In genomic region chr13:30978224-30978623, GRCm38 (mm10) we compare ENCODE assay signal across 33 mouse cellular contexts. TPM values are rescaled to one million over a fixed set of nuclear protein-coding genes. Genes with fewer than 3 reads are reported as not detected.
DNase-seq lines count a peak whose midpoint lies in the region; ATAC-seq and TF ChIP-seq lines count a peak whose summit lies in the region.
"Had no signal": no experiment of that assay in that cellular context is flagged by ENCODE, and none has a peak within 500 bp of the region (broad histone marks: within the 10 kb centered on the region; RNA-seq: fewer than 3 reads in every experiment).

No protein-coding gene starts in this region.

- no peak overlapping the region for H3K27ac ChIP-seq in forebrain, embryonic 14.5 days (ENCODE audit: low read depth, low read length)
- no peak overlapping the region for H3K27ac ChIP-seq in forebrain, embryonic 12.5 days
- no peak overlapping the region for H3K27ac ChIP-seq in hindbrain, postnatal 0 days
- H3K27ac ChIP-seq in hindbrain, embryonic 10.5 days, result no peak overlapping the region
- H3K27ac ChIP-seq in lung, embryonic 14.5 days (ENCODE audit: low read depth), result no peak overlapping the region
- H3K27ac ChIP-seq in lung, postnatal 0 days (ENCODE audit: low read length), result no peak overlapping the region
- H3K27ac ChIP-seq: heart, embryonic 13.5 days; hindbrain, embryonic 15.5 days; kidney, postnatal 0 days; limb, embryonic 15.5 days; liver, embryonic 13.5 days; midbrain, embryonic 10.5 days; neural tube, embryonic 12.5 days had no signal

- no peak overlapping the region for H3K4me3 ChIP-seq in forebrain, embryonic 14.5 days (ENCODE audit: low read depth, low read length)
- H3K4me3 ChIP-seq in forebrain, embryonic 12.5 days (replicated peaks), result no peak overlapping the region
- no peak overlapping the region for H3K4me3 ChIP-seq in hindbrain, postnatal 0 days (ENCODE audit: low read length)
- H3K4me3 ChIP-seq in hindbrain, embryonic 10.5 days, result no peak overlapping the region
- no peak overlapping the region for H3K4me3 ChIP-seq in lung, embryonic 14.5 days (ENCODE audit: low read depth, low read length)
- H3K4me3 ChIP-seq in lung, postnatal 0 days (ENCODE audit: low read depth, low read length), result no peak overlapping the region
- H3K4me3 ChIP-seq: erythroblast, embryonic 14.5 days; heart, embryonic 13.5 days; hindbrain, embryonic 15.5 days; limb, embryonic 15.5 days; liver, embryonic 13.5 days; midbrain, embryonic 10.5 days; myocyte; neural tube, embryonic 12.5 days had no signal

- peak; percentile 78 for DNase-seq in forebrain, embryonic 14.5 days (ENCODE audit: low spot score)
- peak; percentile 42 for DNase-seq in hindbrain, postnatal 0 days (ENCODE audit: low spot score)
- DNase-seq in hindbrain, embryonic 10.5 days (ENCODE audit: low spot score), result no peak
- DNase-seq in lung, embryonic 14.5 days, result peak; percentile 39
- DNase-seq in lung, postnatal 0 days (ENCODE audit: low spot score), result no peak
- DNase-seq in left cerebral cortex, postnatal 4 days, result peak; percentile 67
- DNase-seq: adrenal gland, postnatal 25 days; cerebellum, adult 8-10 months; gastrocnemius, postnatal 10 days; heart, postnatal 10 days; kidney, adult 8-10 months; kidney, postnatal 4 days; liver, embryonic 13.5 days; lung, postnatal 14 days; thymus, adult 2 months; thymus, postnatal 36 days had no signal

- ATAC-seq in forebrain, embryonic 14.5 days, result peak; percentile 40; the same call in 1 of the 2 replicates
- ATAC-seq in forebrain, embryonic 12.5 days (ENCODE audit: low FRiP score), result no peak
- no peak for ATAC-seq in hindbrain, postnatal 0 days
- ATAC-seq in lung, embryonic 14.5 days (ENCODE audit: insufficient read depth), result no peak
- no peak for ATAC-seq in lung, postnatal 0 days
- ATAC-seq: CD4-positive, CD25-positive, alpha-beta regulatory T cell, adult 4 months; intestine, embryonic 16.5 days; midbrain, embryonic 16.5 days had no signal

- TF ChIP-seq EP300 in lung, postnatal 0 days (IDR thresholded peaks at IDR 0.05), result no peak

- H3K4me2 ChIP-seq in forebrain, embryonic 14.5 days (ENCODE audit: low read length), result no peak overlapping the region
- H3K4me2 ChIP-seq in forebrain, embryonic 12.5 days, result no peak overlapping the region
- no peak overlapping the region for H3K4me2 ChIP-seq in hindbrain, postnatal 0 days (ENCODE audit: low read depth, low read length)
- H3K4me2 ChIP-seq in lung, embryonic 14.5 days, result no peak overlapping the region
- H3K4me2 ChIP-seq in lung, postnatal 0 days (replicated peaks; ENCODE audit: low read depth, low read length), result no peak overlapping the region
- H3K4me2 ChIP-seq: heart, embryonic 13.5 days; hindbrain, embryonic 15.5 days; limb, embryonic 15.5 days; liver, embryonic 13.5 days; neural tube, embryonic 12.5 days had no signal

- H3K9ac ChIP-seq in forebrain, embryonic 14.5 days (ENCODE audit: low read length), result no peak overlapping the region
- no peak overlapping the region for H3K9ac ChIP-seq in forebrain, embryonic 12.5 days
- H3K9ac ChIP-seq in hindbrain, postnatal 0 days (replicated peaks; ENCODE audit: low read length), result no peak overlapping the region
- H3K9ac ChIP-seq in lung, embryonic 14.5 days, result no peak overlapping the region
- H3K9ac ChIP-seq in lung, postnatal 0 days (replicated peaks; ENCODE audit: low read depth), result no peak overlapping the region
- H3K9ac ChIP-seq: heart, embryonic 13.5 days; hindbrain, embryonic 15.5 days; limb, embryonic 15.5 days; liver, embryonic 13.5 days; neural tube, embryonic 12.5 days had no signal

- H3K4me1 ChIP-seq in forebrain, embryonic 14.5 days (ENCODE audit: control insufficient read depth, insufficient read depth, low read length), result peaks cover 3% of the 10 kb centered on the region; the same call in 1 of the 2 replicates
- peaks cover 5% of the 10 kb centered on the region for H3K4me1 ChIP-seq in forebrain, embryonic 12.5 days
- no peaks in the 10 kb centered on the region for H3K4me1 ChIP-seq in hindbrain, postnatal 0 days (ENCODE audit: insufficient read depth, low read length)
- peaks cover 9% of the 10 kb centered on the region for H3K4me1 ChIP-seq in hindbrain, embryonic 10.5 days (replicated peaks)
- H3K4me1 ChIP-seq in lung, embryonic 14.5 days (ENCODE audit: insufficient read depth), result peaks cover 5% of the 10 kb centered on the region; the same call in 1 of the 2 replicates
- 0 out of 2 replicates have a peak, but pooled peaks cover 3% of the 10 kb centered on the region for H3K4me1 ChIP-seq in lung, postnatal 0 days (ENCODE audit: insufficient read depth, low read depth, low read length)

- H3K9me3 ChIP-seq in forebrain, embryonic 14.5 days (replicated peaks; ENCODE audit: control insufficient read depth, low read length), result no peaks in the 10 kb centered on the region
- no peaks in the 10 kb centered on the region for H3K9me3 ChIP-seq in forebrain, embryonic 12.5 days
- H3K9me3 ChIP-seq in hindbrain, postnatal 0 days (ENCODE audit: low read length), result no peaks in the 10 kb centered on the region
- H3K9me3 ChIP-seq in hindbrain, embryonic 10.5 days, result no peaks in the 10 kb centered on the region
- no peaks in the 10 kb centered on the region for H3K9me3 ChIP-seq in lung, embryonic 14.5 days (ENCODE audit: low read depth, low read length)
- no peaks in the 10 kb centered on the region for H3K9me3 ChIP-seq in lung, postnatal 0 days (ENCODE audit: low read length)
- H3K9me3 ChIP-seq: heart, embryonic 13.5 days; hindbrain, embryonic 15.5 days; limb, embryonic 15.5 days; liver, embryonic 13.5 days; midbrain, embryonic 10.5 days; neural tube, embryonic 12.5 days had no signal

- H3K36me3 ChIP-seq in forebrain, embryonic 14.5 days (ENCODE audit: control insufficient read depth, insufficient read depth, low read length), result no peaks in the 10 kb centered on the region
- H3K36me3 ChIP-seq in forebrain, embryonic 12.5 days (replicated peaks), result no peaks in the 10 kb centered on the region
- no peaks in the 10 kb centered on the region for H3K36me3 ChIP-seq in hindbrain, postnatal 0 days (ENCODE audit: insufficient read depth, low read length)
- H3K36me3 ChIP-seq in hindbrain, embryonic 10.5 days, result no peaks in the 10 kb centered on the region
- no peaks in the 10 kb centered on the region for H3K36me3 ChIP-seq in lung, embryonic 14.5 days (ENCODE audit: insufficient read depth)
- no peaks in the 10 kb centered on the region for H3K36me3 ChIP-seq in lung, postnatal 0 days (ENCODE audit: insufficient read depth, low read length)
- H3K36me3 ChIP-seq: heart, embryonic 13.5 days; hindbrain, embryonic 15.5 days; limb, embryonic 15.5 days; liver, embryonic 13.5 days; midbrain, embryonic 10.5 days; neural tube, embryonic 12.5 days had no signal

- intact Hi-C loops in left cerebral cortex, postnatal 4 days (cut with DNase I), result no loop called here

- TF ChIP-seq CTCF in hindbrain, postnatal 0 days (IDR thresholded peaks at IDR 0.05; ENCODE audit: low read depth), result no peak
- no peak for TF ChIP-seq CTCF in lung, embryonic 14.5 days (IDR thresholded peaks at IDR 0.05; ENCODE audit: low read depth)
- TF ChIP-seq CTCF in lung, postnatal 0 days (IDR thresholded peaks at IDR 0.05), result no peak

- no peaks in the 10 kb centered on the region for H3K27me3 ChIP-seq in forebrain, embryonic 14.5 days (replicated peaks; ENCODE audit: control insufficient read depth, insufficient read depth, low read length)
- H3K27me3 ChIP-seq in forebrain, embryonic 12.5 days, result no peaks in the 10 kb centered on the region
- H3K27me3 ChIP-seq in hindbrain, postnatal 0 days (ENCODE audit: insufficient read depth, low read length), result no peaks in the 10 kb centered on the region
- no peaks in the 10 kb centered on the region; the same call in 1 of the 2 replicates for H3K27me3 ChIP-seq in hindbrain, embryonic 10.5 days (ENCODE audit: insufficient read depth, poor library complexity, severe bottlenecking)
- H3K27me3 ChIP-seq in lung, embryonic 14.5 days (ENCODE audit: insufficient read depth, low read length), result 0 out of 2 replicates have a peak, but pooled peaks cover 3% of the 10 kb centered on the region
- no peaks in the 10 kb centered on the region for H3K27me3 ChIP-seq in lung, postnatal 0 days (replicated peaks; ENCODE audit: insufficient read depth, low read length)
- H3K27me3 ChIP-seq: hindbrain, embryonic 15.5 days; limb, embryonic 15.5 days; neural tube, embryonic 12.5 days had no signal

- WGBS in forebrain, embryonic 14.5 days, result 29% methylated on average over 4 of the region's 4 CpGs
- 46% methylated on average over 4 of the region's 4 CpGs for WGBS in forebrain, embryonic 12.5 days
- 44% methylated on average over 4 of the region's 4 CpGs for WGBS in hindbrain, postnatal 0 days
- WGBS in hindbrain, embryonic 10.5 days, result 82% methylated on average over 4 of the region's 4 CpGs
- WGBS in lung, embryonic 14.5 days, result 48% methylated on average over 4 of the region's 4 CpGs
- 49% methylated on average over 4 of the region's 4 CpGs for WGBS in lung, postnatal 0 days

RNA-seq across cellular contexts. Expression of gene Gm5447, which starts 4.2 kb away (rescaled TPM):
- polyA plus RNA-seq in forebrain, embryonic 14.5 days (2014; fragmentation: Nextera tagmentation; extraction: Ambion mirVana), result not detected in 2 replicates
- 0.18 TPM in 1 of 2 replicates, not detected in the other for polyA plus RNA-seq in forebrain, embryonic 12.5 days (2016; fragmentation: Nextera tagmentation; extraction: Ambion mirVana)
- total RNA-seq in hindbrain, postnatal 0 days (2014; rRNA removed), result 0.72 TPM in 1 of 2 replicates, not detected in the other
- polyA plus RNA-seq in hindbrain, postnatal 0 days (2015; fragmentation: Nextera tagmentation; extraction: Ambion mirVana), result 0.13 TPM in 1 of 2 replicates, not detected in the other
- 0.24 TPM in 1 of 2 replicates, not detected in the other for polyA plus RNA-seq in hindbrain, embryonic 10.5 days (2016; fragmentation: Nextera tagmentation; extraction: Ambion mirVana)
- polyA plus RNA-seq in lung, embryonic 14.5 days (2014; fragmentation: Nextera tagmentation; extraction: Ambion mirVana), result 0.14 TPM in 1 of 2 replicates, not detected in the other
- 0.06 and 0.30 TPM in 2 replicates for polyA plus RNA-seq in lung, postnatal 0 days (2015; fragmentation: Nextera tagmentation; extraction: Ambion mirVana)
- under 1 TPM; 0.20 to 0.28 TPM for total RNA-seq in left cerebral cortex, postnatal 4 days (2021)
- total RNA-seq: adrenal gland, adult 18-20 months; adrenal gland, postnatal 25 days; common myeloid progenitor, adult 5-6 weeks; gastrocnemius, postnatal 10 days; heart, adult 8-10 months; heart, postnatal 10 days; hematopoietic stem cell, adult 5-6 weeks had no signal
- polyA plus RNA-seq: CD4-positive, CD25-positive, alpha-beta regulatory T cell, adult 4 months; erythroblast, embryonic 14.5 days; heart, embryonic 13.5 days; liver, embryonic 13.5 days; midbrain, embryonic 16.5 days; myocyte; neural tube, embryonic 12.5 days; thymus, adult 2 months had no signal

RNA-seq across cellular contexts. Expression of gene Exoc2, which starts 4.3 kb away (rescaled TPM):
- 54.6 and 63.5 TPM in 2 replicates for polyA plus RNA-seq in forebrain, embryonic 14.5 days (2014; fragmentation: Nextera tagmentation; extraction: Ambion mirVana)
- 42.7 and 46.5 TPM in 2 replicates for polyA plus RNA-seq in forebrain, embryonic 12.5 days (2016; fragmentation: Nextera tagmentation; extraction: Ambion mirVana)
- 41.7 and 49.4 TPM in 2 replicates for total RNA-seq in hindbrain, postnatal 0 days (2014; rRNA removed)
- polyA plus RNA-seq in hindbrain, postnatal 0 days (2015; fragmentation: Nextera tagmentation; extraction: Ambion mirVana), result 35.5 and 36.5 TPM in 2 replicates
- polyA plus RNA-seq in hindbrain, embryonic 10.5 days (2016; fragmentation: Nextera tagmentation; extraction: Ambion mirVana), result 35.3 and 37.4 TPM in 2 replicates
- polyA plus RNA-seq in lung, embryonic 14.5 days (2014; fragmentation: Nextera tagmentation; extraction: Ambion mirVana), result 43.6 and 47.0 TPM in 2 replicates
- 17.1 and 21.3 TPM in 2 replicates for polyA plus RNA-seq in lung, postnatal 0 days (2015; fragmentation: Nextera tagmentation; extraction: Ambion mirVana)
- total RNA-seq in left cerebral cortex, postnatal 4 days (2021), result 10 to 100 TPM; 62.9 to 66.2 TPM

RNA-seq across cellular contexts. Expression of gene Hus1b, which starts 30.7 kb away (rescaled TPM):
- polyA plus RNA-seq in forebrain, embryonic 14.5 days (2014; fragmentation: Nextera tagmentation; extraction: Ambion mirVana), result 0.14 TPM in 1 of 2 replicates, not detected in the other
- 0.17 TPM in 1 of 2 replicates, not detected in the other for polyA plus RNA-seq in forebrain, embryonic 12.5 days (2016; fragmentation: Nextera tagmentation; extraction: Ambion mirVana)
- total RNA-seq in hindbrain, postnatal 0 days (2014; rRNA removed), result 0.63 and 1.2 TPM in 2 replicates
- polyA plus RNA-seq in hindbrain, postnatal 0 days (2015; fragmentation: Nextera tagmentation; extraction: Ambion mirVana), result not detected in 2 replicates
- polyA plus RNA-seq in hindbrain, embryonic 10.5 days (2016; fragmentation: Nextera tagmentation; extraction: Ambion mirVana), result not detected in 2 replicates
- polyA plus RNA-seq in lung, embryonic 14.5 days (2014; fragmentation: Nextera tagmentation; extraction: Ambion mirVana), result 0.20 TPM in 1 of 2 replicates, not detected in the other
- polyA plus RNA-seq in lung, postnatal 0 days (2015; fragmentation: Nextera tagmentation; extraction: Ambion mirVana), result 0.19 TPM in 1 of 2 replicates, not detected in the other
- total RNA-seq in left cerebral cortex, postnatal 4 days (2021), result 1 to 10 TPM; 1.0 to 1.2 TPM
- polyA plus RNA-seq: embryonic facial prominence, embryonic 14.5 days; erythroblast, embryonic 14.5 days; heart, embryonic 13.5 days; hindbrain, embryonic 15.5 days; intestine, embryonic 16.5 days; limb, embryonic 15.5 days; liver, embryonic 13.5 days; midbrain, embryonic 16.5 days; myocyte; neural tube, embryonic 12.5 days had no signal

Comparison
In these comparisons a context has a peak if more than half of its experiments do, and no peak if none do; other contexts are left out.
1. DNase-seq: peak in forebrain, embryonic 14.5 days (single experiment), hindbrain, postnatal 0 days (single experiment), lung, embryonic 14.5 days (single experiment) and left cerebral cortex, postnatal 4 days (single experiment); none in hindbrain, embryonic 10.5 days (single experiment) and lung, postnatal 0 days (single experiment).